ENCODE assay signal across 27 mouse cellular contexts in genomic region chr11:76170207-76170606, GRCm38 (mm10). TPM values are rescaled to one million over a fixed set of nuclear protein-coding genes. Genes with fewer than 3 reads are reported as not detected.
DNase-seq lines count a peak whose midpoint lies in the region; ATAC-seq and TF ChIP-seq lines count a peak whose summit lies in the region.
"Had no signal": no experiment of that assay in that cellular context is flagged by ENCODE, and none has a peak within 500 bp of the region (broad histone marks: within the 10 kb centered on the region; RNA-seq: fewer than 3 reads in every experiment).

No protein-coding gene starts in this region.

- no peak overlapping the region for H3K4me2 ChIP-seq in forebrain, embryonic 12.5 days
- no peak overlapping the region for H3K4me2 ChIP-seq in forebrain, postnatal 0 days (ENCODE audit: low read depth)
- H3K4me2 ChIP-seq in midbrain, embryonic 14.5 days (ENCODE audit: low read length), result no peak overlapping the region
- H3K4me2 ChIP-seq in forebrain, embryonic 16.5 days (ENCODE audit: low read length), result no peak overlapping the region
- H3K4me2 ChIP-seq: embryonic facial prominence, embryonic 12.5 days; hindbrain, embryonic 14.5 days; kidney, embryonic 15.5 days; liver, embryonic 11.5 days; neural tube, embryonic 12.5 days had no signal

- H3K4me3 ChIP-seq in forebrain, embryonic 12.5 days (replicated peaks), result no peak overlapping the region
- H3K4me3 ChIP-seq in forebrain, postnatal 0 days (ENCODE audit: low read depth, low read length), result no peak overlapping the region
- H3K4me3 ChIP-seq in midbrain, embryonic 14.5 days (replicated peaks; ENCODE audit: low read depth, low read length), result no peak overlapping the region
- no peak overlapping the region for H3K4me3 ChIP-seq in midbrain, embryonic 10.5 days
- no peak overlapping the region for H3K4me3 ChIP-seq in forebrain, embryonic 16.5 days (replicated peaks; ENCODE audit: low read length)
- H3K4me3 ChIP-seq: embryonic facial prominence, embryonic 12.5 days; erythroblast, embryonic 14.5 days; heart, adult 2 months; kidney, embryonic 15.5 days; limb, embryonic 10.5 days; megakaryocyte, embryonic 14.5 days; neural tube, embryonic 12.5 days had no signal

- H3K9ac ChIP-seq in forebrain, embryonic 12.5 days, result no peak overlapping the region
- H3K9ac ChIP-seq in forebrain, postnatal 0 days, result no peak overlapping the region
- H3K9ac ChIP-seq in midbrain, embryonic 14.5 days (replicated peaks; ENCODE audit: low read length), result no peak overlapping the region
- H3K9ac ChIP-seq in forebrain, embryonic 16.5 days (replicated peaks; ENCODE audit: low read depth, low read length), result no peak overlapping the region
- H3K9ac ChIP-seq: embryonic facial prominence, embryonic 12.5 days; hindbrain, embryonic 14.5 days; kidney, embryonic 15.5 days; neural tube, embryonic 12.5 days had no signal

- no peak overlapping the region for H3K27ac ChIP-seq in forebrain, embryonic 12.5 days
- H3K27ac ChIP-seq in forebrain, postnatal 0 days (ENCODE audit: low read depth, low read length), result no peak overlapping the region
- no peak overlapping the region; the same call in 1 of the 2 replicates for H3K27ac ChIP-seq in midbrain, embryonic 14.5 days (replicated peaks; ENCODE audit: low read depth, low read length)
- no peak overlapping the region for H3K27ac ChIP-seq in midbrain, embryonic 10.5 days (replicated peaks)
- no peak overlapping the region for H3K27ac ChIP-seq in forebrain, embryonic 16.5 days (ENCODE audit: low read length)
- H3K27ac ChIP-seq: embryonic facial prominence, embryonic 12.5 days; heart, adult 2 months; hindbrain, embryonic 14.5 days; kidney, embryonic 15.5 days; limb, embryonic 10.5 days; neural tube, embryonic 12.5 days had no signal

- H3K27me3 ChIP-seq in forebrain, embryonic 12.5 days, result no peaks in the 10 kb centered on the region
- no peaks in the 10 kb centered on the region for H3K27me3 ChIP-seq in forebrain, postnatal 0 days (ENCODE audit: insufficient read depth, low read length)
- no peaks in the 10 kb centered on the region for H3K27me3 ChIP-seq in midbrain, embryonic 14.5 days (ENCODE audit: control insufficient read depth, insufficient read depth, low read length)
- no peaks in the 10 kb centered on the region for H3K27me3 ChIP-seq in midbrain, embryonic 10.5 days (ENCODE audit: low read depth, poor library complexity, severe bottlenecking)
- no peaks in the 10 kb centered on the region for H3K27me3 ChIP-seq in forebrain, embryonic 16.5 days (replicated peaks; ENCODE audit: control insufficient read depth, insufficient read depth, low read length)
- H3K27me3 ChIP-seq: embryonic facial prominence, embryonic 12.5 days; kidney, embryonic 15.5 days; megakaryocyte, embryonic 14.5 days; neural tube, embryonic 12.5 days; Patski had no signal

- ATAC-seq in forebrain, embryonic 12.5 days (ENCODE audit: low FRiP score), result peak; percentile 58; the same call in 1 of the 2 replicates
- ATAC-seq in forebrain, postnatal 0 days, result no peak
- ATAC-seq in midbrain, embryonic 14.5 days (ENCODE audit: low FRiP score, low TSS enrichment), result no peak
- peak; percentile 69 for ATAC-seq in forebrain, embryonic 16.5 days
- ATAC-seq: CD4-positive, CD25-positive, alpha-beta regulatory T cell, adult 4 months; intestine, embryonic 16.5 days; Patski had no signal

- H3K9me3 ChIP-seq in forebrain, embryonic 12.5 days, result no peaks in the 10 kb centered on the region
- no peaks in the 10 kb centered on the region for H3K9me3 ChIP-seq in forebrain, postnatal 0 days (ENCODE audit: low read length)
- no peaks in the 10 kb centered on the region for H3K9me3 ChIP-seq in midbrain, embryonic 14.5 days (ENCODE audit: control insufficient read depth, low read length)
- H3K9me3 ChIP-seq in midbrain, embryonic 10.5 days (replicated peaks), result no peaks in the 10 kb centered on the region
- H3K9me3 ChIP-seq in forebrain, embryonic 16.5 days (ENCODE audit: control insufficient read depth, low read length), result no peaks in the 10 kb centered on the region
- H3K9me3 ChIP-seq: embryonic facial prominence, embryonic 12.5 days; kidney, embryonic 15.5 days; limb, embryonic 10.5 days; megakaryocyte, embryonic 14.5 days; neural tube, embryonic 12.5 days had no signal

- DNase-seq in forebrain, postnatal 0 days, result no peak
- DNase-seq in midbrain, embryonic 14.5 days, result peak; percentile 27
- no peak for DNase-seq in midbrain, embryonic 10.5 days (ENCODE audit: low spot score)
- peak; percentile 77 for DNase-seq in cerebellum, adult 9-10 months
- no peak for DNase-seq in adrenal gland, postnatal 25 days
- DNase-seq in adrenal gland, postnatal 4 days (ENCODE audit: low spot score in 2 of 2), result no peak
- DNase-seq: adrenal gland, adult 8-10 months; gastrocnemius, postnatal 10 days; heart, adult 2 months; heart, postnatal 36 days; lung, adult 18-20 months; lung, postnatal 14 days had no signal

- H3K4me1 ChIP-seq in forebrain, embryonic 12.5 days, result peaks cover 4% of the 10 kb centered on the region; the same call in 1 of the 2 replicates
- no peaks in the 10 kb centered on the region for H3K4me1 ChIP-seq in forebrain, postnatal 0 days (ENCODE audit: insufficient read depth)
- H3K4me1 ChIP-seq in midbrain, embryonic 14.5 days (ENCODE audit: control insufficient read depth, insufficient read depth, low read length), result no peaks in the 10 kb centered on the region
- H3K4me1 ChIP-seq in midbrain, embryonic 10.5 days, result no peaks in the 10 kb centered on the region
- peaks cover 9% of the 10 kb centered on the region for H3K4me1 ChIP-seq in forebrain, embryonic 16.5 days (replicated peaks; ENCODE audit: control insufficient read depth, insufficient read depth, low read length)
- H3K4me1 ChIP-seq: embryonic facial prominence, embryonic 12.5 days; kidney, embryonic 15.5 days; limb, embryonic 10.5 days; neural tube, embryonic 12.5 days had no signal

- no peak for TF ChIP-seq CTCF in forebrain, postnatal 0 days (IDR thresholded peaks at IDR 0.05; ENCODE audit: low read depth)

- WGBS in forebrain, embryonic 12.5 days, result 72% methylated on average over 5 of the region's 5 CpGs
- 53% methylated on average over 5 of the region's 5 CpGs for WGBS in forebrain, postnatal 0 days
- 56% methylated on average over 5 of the region's 5 CpGs for WGBS in midbrain, embryonic 14.5 days
- 84% methylated on average over 5 of the region's 5 CpGs for WGBS in midbrain, embryonic 10.5 days
- WGBS in forebrain, embryonic 16.5 days, result 49% methylated on average over 5 of the region's 5 CpGs

- peaks cover 20% of the 10 kb centered on the region for H3K36me3 ChIP-seq in forebrain, embryonic 12.5 days (replicated peaks)
- peaks cover 22% of the 10 kb centered on the region for H3K36me3 ChIP-seq in forebrain, postnatal 0 days (ENCODE audit: insufficient read depth)
- peaks cover 23% of the 10 kb centered on the region for H3K36me3 ChIP-seq in midbrain, embryonic 14.5 days (ENCODE audit: control insufficient read depth, insufficient read depth, low read length)
- peaks cover 24% of the 10 kb centered on the region for H3K36me3 ChIP-seq in midbrain, embryonic 10.5 days
- H3K36me3 ChIP-seq in forebrain, embryonic 16.5 days (ENCODE audit: control insufficient read depth, insufficient read depth), result peaks cover 9% of the 10 kb centered on the region

RNA-seq across cellular contexts. Expression of gene Vps53, which starts 9.2 kb away (rescaled TPM):
- 51.9 and 55.2 TPM in 2 replicates for polyA plus RNA-seq in forebrain, embryonic 12.5 days (2016; fragmentation: Nextera tagmentation; extraction: Ambion mirVana)
- total RNA-seq in forebrain, postnatal 0 days (2014; rRNA removed), result 49.4 and 56.6 TPM in 2 replicates
- 59.1 and 63.2 TPM in 2 replicates for polyA plus RNA-seq in forebrain, postnatal 0 days (2015; fragmentation: Nextera tagmentation; extraction: Ambion mirVana)
- 65.6 and 66.8 TPM in 2 replicates for polyA plus RNA-seq in midbrain, embryonic 14.5 days (2014; fragmentation: Nextera tagmentation; extraction: Ambion mirVana)
- polyA plus RNA-seq in midbrain, embryonic 10.5 days (2016; fragmentation: Nextera tagmentation; extraction: Ambion mirVana), result 36.5 and 41.4 TPM in 2 replicates
- polyA plus RNA-seq in forebrain, embryonic 16.5 days (2015; fragmentation: Nextera tagmentation; extraction: Ambion mirVana), result 67.7 and 70.6 TPM in 2 replicates
- total RNA-seq in adrenal gland, postnatal 25 days (2021), result 43.1 and 55.1 TPM in 2 replicates
- total RNA-seq in adrenal gland, postnatal 4 days (2021), result 10 to 100 TPM; 42.2 to 49.3 TPM

RNA-seq across cellular contexts. Expression of gene Fam57a, which starts 9.3 kb away (rescaled TPM):
- polyA plus RNA-seq in forebrain, embryonic 12.5 days (2016; fragmentation: Nextera tagmentation; extraction: Ambion mirVana), result 25.4 and 26.7 TPM in 2 replicates
- total RNA-seq in forebrain, postnatal 0 days (2014; rRNA removed), result 25.1 TPM in 2 replicates
- 14.3 and 17.4 TPM in 2 replicates for polyA plus RNA-seq in forebrain, postnatal 0 days (2015; fragmentation: Nextera tagmentation; extraction: Ambion mirVana)
- polyA plus RNA-seq in midbrain, embryonic 14.5 days (2014; fragmentation: Nextera tagmentation; extraction: Ambion mirVana), result 25.7 and 27.3 TPM in 2 replicates
- 32.2 and 32.4 TPM in 2 replicates for polyA plus RNA-seq in midbrain, embryonic 10.5 days (2016; fragmentation: Nextera tagmentation; extraction: Ambion mirVana)
- polyA plus RNA-seq in forebrain, embryonic 16.5 days (2015; fragmentation: Nextera tagmentation; extraction: Ambion mirVana), result 22.3 and 25.6 TPM in 2 replicates
- total RNA-seq in adrenal gland, postnatal 25 days (2021), result 6.8 and 9.2 TPM in 2 replicates
- 10 to 100 TPM in 1 of 2 experiments, 1 to 10 TPM in 1; 9.8 to 10.5 TPM for total RNA-seq in adrenal gland, postnatal 4 days (2021)
- polyA plus RNA-seq: erythroblast, embryonic 14.5 days had no signal

RNA-seq across cellular contexts. Expression of gene Dbil5, which starts 47.2 kb away (rescaled TPM):
- polyA plus RNA-seq in forebrain, embryonic 12.5 days (2016; fragmentation: Nextera tagmentation; extraction: Ambion mirVana), result 0.37 and 0.84 TPM in 2 replicates
- total RNA-seq in forebrain, postnatal 0 days (2014; rRNA removed), result 0.43 TPM in 1 of 2 replicates, not detected in the other
- polyA plus RNA-seq in forebrain, postnatal 0 days (2015; fragmentation: Nextera tagmentation; extraction: Ambion mirVana), result 0.89 and 1.2 TPM in 2 replicates
- polyA plus RNA-seq in midbrain, embryonic 14.5 days (2014; fragmentation: Nextera tagmentation; extraction: Ambion mirVana), result 1.1 TPM in 1 of 2 replicates, not detected in the other
- 0.88 TPM in 1 of 2 replicates, not detected in the other for polyA plus RNA-seq in midbrain, embryonic 10.5 days (2016; fragmentation: Nextera tagmentation; extraction: Ambion mirVana)
- polyA plus RNA-seq in forebrain, embryonic 16.5 days (2015; fragmentation: Nextera tagmentation; extraction: Ambion mirVana), result 0.77 TPM in 1 of 2 replicates, not detected in the other
- total RNA-seq in adrenal gland, postnatal 25 days (2021), result 1.2 TPM in 1 of 2 replicates, not detected in the other
- under 1 TPM in 1 of 2 experiments, not detected in 1; 0.59 TPM for total RNA-seq in adrenal gland, postnatal 4 days (2021)
- total RNA-seq: gastrocnemius, postnatal 10 days had no signal
- polyA plus RNA-seq: erythroblast, embryonic 14.5 days; small intestine, adult 2 months; thymus, postnatal 0 days had no signal

RNA-seq across cellular contexts. Expression of gene Gemin4, which starts 47.3 kb away (rescaled TPM):
- 31.9 and 35.3 TPM in 2 replicates for polyA plus RNA-seq in forebrain, embryonic 12.5 days (2016; fragmentation: Nextera tagmentation; extraction: Ambion mirVana)
- 11.5 and 12.2 TPM in 2 replicates for total RNA-seq in forebrain, postnatal 0 days (2014; rRNA removed)
- polyA plus RNA-seq in forebrain, postnatal 0 days (2015; fragmentation: Nextera tagmentation; extraction: Ambion mirVana), result 6.9 and 8.7 TPM in 2 replicates
- 13.4 and 20.0 TPM in 2 replicates for polyA plus RNA-seq in midbrain, embryonic 14.5 days (2014; fragmentation: Nextera tagmentation; extraction: Ambion mirVana)
- 45.4 and 51.3 TPM in 2 replicates for polyA plus RNA-seq in midbrain, embryonic 10.5 days (2016; fragmentation: Nextera tagmentation; extraction: Ambion mirVana)
- polyA plus RNA-seq in forebrain, embryonic 16.5 days (2015; fragmentation: Nextera tagmentation; extraction: Ambion mirVana), result 17.7 and 20.5 TPM in 2 replicates
- total RNA-seq in adrenal gland, postnatal 25 days (2021), result 6.9 and 9.8 TPM in 2 replicates
- total RNA-seq in adrenal gland, postnatal 4 days (2021), result 10 to 100 TPM in 1 of 2 experiments, 1 to 10 TPM in 1; 9.6 to 10.3 TPM

Comparison
In these comparisons a context has a peak if more than half of its experiments do, and no peak if none do; other contexts are left out.
1. ATAC-seq: peak in forebrain, embryonic 12.5 days (single experiment) and forebrain, embryonic 16.5 days (single experiment); none in forebrain, postnatal 0 days (single experiment) and midbrain, embryonic 14.5 days (single experiment).
2. DNase-seq: peak in midbrain, embryonic 14.5 days (single experiment) and cerebellum, adult 9-10 months (single experiment); none in forebrain, postnatal 0 days (single experiment), midbrain, embryonic 10.5 days (single experiment), adrenal gland, postnatal 25 days (single experiment) and adrenal gland, postnatal 4 days (0 of 2).